Mouse (Mus musculus) common myeloid progenitor, adult 5-6 weeks (primary cell): Measurements from ENCODE around the gene Nme4. TPM values are rescaled to one million over a fixed set of nuclear protein-coding genes. Genes with fewer than 3 reads are reported as not detected.

Experiments
- ATAC-seq: replicated peaks from 2 replicates; pipeline ENCODE4 v1.8.0; 2016; ENCODE audit warnings: low read depth, mild to moderate bottlenecking, moderate TSS enrichment, inconsistent platforms; ENCODE audit not compliant: poor library complexity, severe bottlenecking
- total RNA-seq: library from RNA; stranded (forward); fragments of 200-1000, 187-1606 nt; gene quantifications from 2 replicates; pipeline ENCODE4 v1.2.3, GENCODE M21; 2017

Nme4 gene
- total RNA-seq = 70.1 and 78.8 TPM in 2 replicates

GRCm38 (mm10) chr17:26095121-26095740, at the start of gene Nme4:
Gene Nme4 (minus strand): TSS chr17:26095602.
- ATAC-seq = peak; percentile 65

- ATAC-seq = no peak
Measured at GRCm38 (mm10) chr17:26143386-26143785, 48.0 kb upstream of the Nme4 start.

- ATAC-seq = no peak
Measured at GRCm38 (mm10) chr17:26142796-26143195, 47.4 kb upstream of the Nme4 start.

- ATAC-seq = peak; percentile 12; the same call in 1 of the 2 replicates
Measured at GRCm38 (mm10) chr17:26138901-26139381, 43.5 kb upstream of the Nme4 start.

- ATAC-seq = peak; percentile 98
Measured at GRCm38 (mm10) chr17:26138239-26138836, 42.9 kb upstream of the Nme4 start, which contains the start of gene Axin1. Gene Axin1 (plus strand): TSS chr17:26138688.

- ATAC-seq = no peak
Measured at GRCm38 (mm10) chr17:26137751-26138130, 42.3 kb upstream of the Nme4 start.

DNA sequence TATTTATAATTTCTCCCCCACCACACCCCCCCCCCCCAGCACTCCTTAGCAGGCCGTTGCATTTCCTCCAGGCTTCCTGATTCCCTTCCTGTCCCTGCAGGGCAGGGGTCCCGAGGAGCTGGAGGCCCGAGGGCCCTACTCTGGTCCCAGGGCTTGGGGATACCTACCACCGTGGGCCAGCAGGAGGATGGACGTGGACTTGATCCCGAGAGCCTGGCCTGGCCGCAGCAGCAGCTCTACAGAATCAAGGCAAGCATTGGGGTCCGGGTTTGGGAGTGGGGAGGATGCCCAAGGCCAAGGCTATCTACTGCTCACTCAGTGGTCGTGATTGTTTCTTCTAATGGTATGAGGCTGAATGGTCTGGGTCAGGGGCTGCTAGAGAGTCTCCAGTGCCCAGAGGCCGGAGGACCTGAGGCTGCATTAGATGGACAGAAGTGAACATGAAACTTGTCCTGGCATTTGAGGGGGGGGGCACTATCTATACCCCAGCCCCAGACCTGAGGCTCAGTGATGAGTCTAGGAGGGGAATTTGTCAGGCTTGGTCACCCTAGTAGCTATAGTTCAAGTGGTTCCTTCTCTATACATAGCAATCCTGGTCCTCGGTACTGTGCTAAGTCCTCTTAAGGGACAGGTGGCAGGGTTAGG, 41.8 kb upstream of the Nme4 start:
- no peak for ATAC-seq

DNA sequence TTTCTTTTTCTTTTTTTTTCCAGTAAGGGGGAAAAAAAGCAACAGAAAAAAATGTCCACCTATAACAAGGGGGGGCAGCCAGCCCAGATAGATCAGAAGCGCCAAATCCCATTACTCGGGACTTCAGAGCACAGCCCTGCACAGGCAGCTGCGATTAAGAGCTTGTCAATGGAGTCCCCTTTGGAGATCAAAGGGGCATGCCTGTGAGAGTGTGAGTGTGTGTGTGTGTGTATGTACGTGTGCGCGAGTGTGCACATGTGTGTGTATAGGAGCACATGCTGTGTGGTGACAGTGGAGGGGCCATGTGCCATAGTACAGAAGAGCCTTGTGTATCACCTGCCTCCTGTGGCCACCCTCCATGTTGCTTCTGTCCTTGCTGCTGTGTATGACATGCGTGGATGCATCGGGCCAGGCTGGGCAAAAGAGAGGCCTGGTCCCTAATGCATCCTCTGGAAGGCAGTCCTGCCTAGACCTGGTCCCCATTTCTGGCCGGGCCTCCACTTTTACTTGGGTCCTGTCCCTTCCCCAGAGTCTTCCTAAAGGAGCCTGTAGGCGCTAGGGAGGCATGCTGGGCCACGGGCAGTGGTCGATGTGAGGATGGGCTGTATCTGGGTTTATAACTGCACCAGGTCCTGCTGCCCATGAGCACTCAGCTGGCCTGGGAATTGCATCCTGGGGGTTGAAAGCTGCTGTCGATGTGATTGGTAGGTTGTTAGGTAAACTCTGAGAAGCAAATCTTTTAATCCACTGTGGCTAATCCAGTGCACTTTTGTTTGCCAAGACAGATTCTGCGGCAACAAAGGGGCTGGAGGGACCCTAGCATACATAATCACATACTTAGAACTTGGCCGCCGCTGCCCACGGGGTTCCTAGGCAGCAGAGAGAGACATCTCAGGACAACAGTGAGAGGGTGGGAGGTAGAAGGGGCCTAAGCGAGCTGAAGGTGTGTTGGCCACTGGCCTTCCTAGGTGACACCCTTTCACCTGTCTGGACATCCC, 36.8 kb upstream of the Nme4 start:
- no peak for ATAC-seq

GRCm38 (mm10) chr17:26131062-26131732, 35.8 kb upstream of the Nme4 start:
- no peak for ATAC-seq

GRCm38 (mm10) chr17:26125226-26125625, 29.8 kb upstream of the Nme4 start:
- ATAC-seq = no peak

- ATAC-seq = no peak
Measured at GRCm38 (mm10) chr17:26124560-26124959, 29.2 kb upstream of the Nme4 start.

- peak; percentile 82 for ATAC-seq
Measured at GRCm38 (mm10) chr17:26123267-26123684, 27.9 kb upstream of the Nme4 start, which contains the start of gene Mrpl28. Gene Mrpl28 (plus strand): TSS chr17:26123500.

DNA sequence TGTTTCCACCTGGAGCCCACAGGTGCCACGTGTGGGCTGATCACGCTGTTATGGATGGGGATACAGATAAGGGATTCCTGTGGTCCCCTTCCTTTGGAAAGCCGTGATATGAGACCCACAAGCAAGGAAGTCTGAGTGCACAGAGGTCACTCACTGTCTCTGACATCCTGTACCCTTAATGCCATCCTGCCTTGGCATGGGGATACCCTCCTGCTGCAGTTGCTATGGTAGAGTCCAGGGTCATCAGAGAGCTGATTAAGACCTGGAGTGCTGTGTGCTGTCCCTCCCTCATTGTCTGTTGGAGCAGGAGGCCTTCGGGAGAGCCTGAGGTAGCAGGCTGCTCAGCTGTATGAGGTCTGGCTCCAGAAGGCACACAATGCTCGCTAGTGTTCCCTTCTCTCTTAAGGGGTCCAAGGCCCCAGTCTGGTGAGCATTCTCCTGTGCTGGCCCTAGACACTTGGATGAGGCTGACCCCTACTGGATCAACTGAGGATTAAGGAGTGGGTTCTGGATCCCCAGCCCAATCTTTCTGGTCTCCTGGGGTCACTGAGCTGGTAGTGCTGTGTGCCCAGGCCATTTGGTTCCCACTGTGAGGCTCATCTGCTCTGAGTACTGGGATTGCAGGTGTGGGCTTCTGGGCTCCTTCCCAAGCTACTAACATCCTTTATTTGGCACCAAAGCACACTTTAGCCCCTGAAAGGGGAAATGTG, 27.2 kb upstream of the Nme4 start:
- ATAC-seq = no peak

- ATAC-seq = peak; percentile 73
Measured at GRCm38 (mm10) chr17:26119766-26120710, 24.6 kb upstream of the Nme4 start.

DNA sequence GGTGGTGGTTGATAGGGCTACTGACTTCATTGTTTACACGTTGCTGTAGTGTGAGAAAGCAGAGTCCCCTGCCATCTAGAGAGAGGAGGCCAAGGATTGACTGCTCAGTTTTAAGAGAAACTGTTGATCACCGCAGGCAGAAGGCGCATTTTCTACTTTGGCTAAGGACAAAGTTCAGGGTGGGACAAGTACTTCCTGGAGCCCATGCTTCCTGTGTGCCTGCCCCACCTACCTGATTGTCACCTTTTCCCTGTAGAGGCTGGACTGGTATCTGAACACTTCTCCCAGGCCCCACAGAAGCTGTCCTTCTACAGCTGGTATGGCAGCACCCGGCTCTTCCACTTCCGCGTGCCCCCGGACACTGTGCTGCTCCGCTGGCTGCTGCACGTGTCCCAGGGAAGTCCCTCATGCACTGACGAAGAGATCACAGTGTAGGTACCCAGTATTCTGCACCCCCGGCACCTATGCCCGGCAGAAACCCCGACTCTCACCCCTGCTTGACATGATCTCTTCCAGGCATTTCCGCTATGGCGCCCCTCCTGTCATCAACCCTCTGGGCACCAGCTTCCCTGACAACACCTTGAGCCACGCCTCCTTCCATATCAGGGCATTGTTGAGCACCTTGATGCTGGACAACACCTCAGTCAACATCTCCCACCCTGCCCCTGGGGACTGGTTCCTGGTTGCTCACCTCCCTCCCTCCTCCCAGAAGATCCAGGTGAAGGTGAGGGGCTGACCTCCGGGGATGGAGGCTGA, 21.3 kb upstream of the Nme4 start:
- ATAC-seq = no peak

- ATAC-seq = no peak
Measured at GRCm38 (mm10) chr17:26115956-26116487, 20.6 kb upstream of the Nme4 start.
